Mouse (Mus musculus) liver, embryonic 14 days (tissue): ENCODE results near the gene Wls. TPM values are rescaled to one million over a fixed set of nuclear protein-coding genes. Genes with fewer than 3 reads are reported as not detected.

Source experiments
- polyA plus RNA-seq: library from polyadenylated mRNA; depleted of rRNA; stranded (reverse); fragments of >200 nt; gene quantifications from 2 replicates; pipeline ENCODE4 v1.2.3, GENCODE M21; 2012; rRNA removed

Wls gene
- polyA plus RNA-seq = 3.4 and 3.9 TPM in 2 replicates

DNA sequence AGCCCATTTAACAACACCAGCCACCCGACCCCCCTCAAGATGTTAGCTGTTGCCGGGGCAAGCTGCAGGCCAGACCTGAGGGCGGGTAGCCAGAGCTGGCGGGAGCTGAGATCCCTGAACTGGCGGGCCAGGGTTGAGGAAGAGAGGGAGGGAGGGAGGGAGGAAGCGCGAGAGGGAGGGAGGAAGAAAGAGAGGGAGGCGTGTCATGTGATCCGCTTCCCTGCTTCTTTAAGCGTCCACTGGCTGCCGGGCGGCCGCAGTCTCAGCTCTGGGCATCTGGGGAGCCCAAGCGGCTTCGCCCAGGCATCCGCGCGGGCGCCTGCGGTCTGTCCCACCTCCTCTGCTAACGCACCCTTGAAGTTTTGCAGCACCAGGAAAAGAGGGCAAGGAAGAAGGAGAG, at the start of gene Wls:
Wls (plus strand) TSS at position 192 of the 400 bp plus-strand sequence.

Other genes with a start within 250 kb of the Wls start
- not detected in 2 replicates for gene Rpe65, start 240.5 kb upstream of the Wls start, polyA plus RNA-seq